Mouse (Mus musculus) monocyte, adult 2 months (primary cell): ENCODE results near the gene Cdh13.

ENCODE experiments used
- DNase-seq, 2 experiments: peaks; one replicate each; pipeline ENCODE4 v3.0.0; 2022; ENCODE audit warnings: low spot score in 2 of 2, low read depth in 1 of 2

The Cdh13 gene

GRCm38 (mm10) chr8:118379657-118380056 lies 96.1 kb downstream of the Cdh13 start:
- no peak for DNase-seq

- DNase-seq = no peak
Observed at GRCm38 (mm10) chr8:118380058-118380457, 96.5 kb downstream of the Cdh13 start.

- no peak for DNase-seq
Observed at GRCm38 (mm10) chr8:118380782-118381181, 97.2 kb downstream of the Cdh13 start.

- no peak for DNase-seq
Observed at GRCm38 (mm10) chr8:118381641-118382040, 98.1 kb downstream of the Cdh13 start.

- no peak for DNase-seq
Observed at GRCm38 (mm10) chr8:118384314-118384713, 100.8 kb downstream of the Cdh13 start.

GRCm38 (mm10) chr8:118389456-118389855 lies 105.9 kb downstream of the Cdh13 start:
- no peak for DNase-seq

- no peak for DNase-seq
Observed at GRCm38 (mm10) chr8:118393909-118394650, 110.5 kb downstream of the Cdh13 start.

GRCm38 (mm10) chr8:118395178-118395577 lies 111.6 kb downstream of the Cdh13 start:
- no peak for DNase-seq

GRCm38 (mm10) chr8:118404836-118405235 lies 121.3 kb downstream of the Cdh13 start:
- DNase-seq = no peak

- no peak for DNase-seq
Observed at GRCm38 (mm10) chr8:118407322-118407721, 123.8 kb downstream of the Cdh13 start.

- no peak for DNase-seq
Observed at GRCm38 (mm10) chr8:118409396-118409795, 125.9 kb downstream of the Cdh13 start.

GRCm38 (mm10) chr8:118410341-118410970 lies 126.9 kb downstream of the Cdh13 start:
- no peak for DNase-seq

GRCm38 (mm10) chr8:118415672-118416071 lies 132.1 kb downstream of the Cdh13 start:
- DNase-seq = no peak

GRCm38 (mm10) chr8:118416811-118417355 lies 133.3 kb downstream of the Cdh13 start:
- DNase-seq = no peak

- DNase-seq = no peak
Observed at GRCm38 (mm10) chr8:118422624-118423023, 139.1 kb downstream of the Cdh13 start.

GRCm38 (mm10) chr8:118428941-118429340 lies 145.4 kb downstream of the Cdh13 start:
- DNase-seq = no peak

GRCm38 (mm10) chr8:118431731-118432440 lies 148.4 kb downstream of the Cdh13 start:
- DNase-seq = no peak

GRCm38 (mm10) chr8:118433553-118434180 lies 150.1 kb downstream of the Cdh13 start:
- DNase-seq = no peak

- DNase-seq = no peak
Observed at GRCm38 (mm10) chr8:118436751-118437150, 153.2 kb downstream of the Cdh13 start.

- no peak for DNase-seq
Observed at GRCm38 (mm10) chr8:118437152-118437551, 153.6 kb downstream of the Cdh13 start.

- DNase-seq = no peak
Observed at GRCm38 (mm10) chr8:118437874-118438273, 154.3 kb downstream of the Cdh13 start.
